Mouse (Mus musculus) E14TG2a.4 (cell line): ENCODE measurements around the gene Hoxc6.

ENCODE experiments used
- CTCF ChIP-seq: conservative IDR thresholded peaks from 2 replicates; pipeline ENCODE4 v1.5.1; 2014; ENCODE audit warnings: low read length
- POU5F1 ChIP-seq: IDR thresholded peaks from 2 replicates; pipeline ENCODE4 v1.6.1; 2014; ENCODE audit warnings: low read length, borderline replicate concordance

DNA sequence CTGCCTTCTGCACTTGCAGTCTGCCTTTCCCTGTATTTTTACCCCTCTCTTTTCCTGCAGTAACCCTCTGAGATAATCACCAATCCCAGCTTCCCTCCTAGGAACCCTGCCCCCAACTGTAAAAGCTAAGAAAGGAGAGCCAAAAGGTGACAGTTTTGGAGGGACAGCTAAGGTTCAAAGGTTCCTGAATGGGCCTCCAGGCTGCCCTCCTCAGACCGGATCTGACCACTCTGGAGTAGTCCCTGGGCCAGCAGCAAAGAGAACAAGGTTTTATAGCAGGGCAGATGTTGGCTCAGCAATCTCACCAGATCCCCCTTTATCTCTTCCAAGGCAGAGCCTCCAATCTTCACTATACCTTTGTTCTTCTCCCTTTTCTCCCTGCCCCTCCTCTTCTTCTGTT, 44.2 kb downstream of the Hoxc6 start:
- TF ChIP-seq CTCF (no peak), POU5F1 (no peak)
